Mouse (Mus musculus): ENCODE results near the gene Creb3l4. TPM values are rescaled to one million over a fixed set of nuclear protein-coding genes. Genes with fewer than 3 reads are reported as not detected.

Creb3l4 gene
- polyA plus RNA-seq, 1 experiment from 2014 or later, result 3.9 TPM

DNA sequence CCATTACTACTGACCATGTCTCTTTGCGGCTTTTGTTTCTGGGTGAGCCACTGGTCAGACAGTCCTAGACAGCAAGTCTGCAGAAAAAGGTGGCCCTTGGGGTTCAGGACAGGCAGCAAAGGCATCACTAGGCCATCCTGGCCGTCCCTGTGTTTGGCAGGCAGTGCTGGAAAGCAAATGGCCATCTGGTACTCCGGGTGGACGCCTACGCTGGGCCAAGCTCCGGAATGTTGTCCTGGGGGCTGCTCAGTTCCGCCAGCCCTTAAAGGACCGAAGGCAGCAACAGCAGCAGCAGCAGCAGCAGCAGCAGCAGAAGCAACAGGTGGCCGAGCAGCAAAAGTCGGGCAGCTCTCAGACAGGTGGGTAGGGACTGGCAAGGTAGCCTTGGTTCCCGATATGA is 32.0 kb upstream of the Creb3l4 start:
- Histone ChIP-seq H3K27me3 (no peaks in the 10 kb centered on the region), H3K9me3 (no peaks in the 10 kb centered on the region), H3K4me2 (replicated peaks) (no peak overlapping the region), H3K4me3 (no peak overlapping the region), H3K9ac (replicated peaks) (no peak overlapping the region), H3K4me1 (no peaks in the 10 kb centered on the region), H3K36me3 (peaks cover 80% of the 10 kb centered on the region), H3K27ac (replicated peaks) (no peak overlapping the region)
- no peak for ATAC-seq (ENCODE audit: low FRiP score, low read depth)
- WGBS, result 92% methylated on average over 11 of the region's 11 CpGs

DNA sequence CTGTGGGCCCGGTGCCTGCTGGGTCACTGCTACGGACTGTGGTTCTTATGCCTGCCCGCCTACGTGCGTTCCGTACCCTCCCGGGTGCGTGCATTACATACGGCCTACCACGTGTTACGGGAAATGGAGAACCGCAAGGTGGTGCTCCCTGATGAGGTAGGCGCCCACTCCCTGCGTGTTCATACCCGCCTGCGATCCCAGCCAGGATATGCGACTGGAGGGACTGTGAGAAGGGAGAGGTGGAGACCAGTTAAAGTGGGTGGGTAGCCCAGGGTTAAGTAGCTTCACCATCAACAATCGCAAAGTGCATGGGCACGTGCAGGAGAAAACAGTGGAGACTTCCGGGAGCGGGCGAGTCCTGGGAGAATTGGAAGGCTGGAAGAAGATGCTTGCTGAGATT is 30.5 kb upstream of the Creb3l4 start:
- Histone ChIP-seq H3K4me1 (no peaks in the 10 kb centered on the region), H3K27me3 (no peaks in the 10 kb centered on the region), H3K9ac (replicated peaks) (no peak overlapping the region), H3K4me2 (replicated peaks) (no peak overlapping the region), H3K9me3 (no peaks in the 10 kb centered on the region), H3K27ac (replicated peaks) (no peak overlapping the region; the same call in 1 of the 2 replicates), H3K4me3 (no peak overlapping the region), H3K36me3 (peaks cover 67% of the 10 kb centered on the region)
- WGBS, result 92% methylated on average over 22 of the region's 22 CpGs
- no peak for ATAC-seq (ENCODE audit: low FRiP score, low read depth)

DNA sequence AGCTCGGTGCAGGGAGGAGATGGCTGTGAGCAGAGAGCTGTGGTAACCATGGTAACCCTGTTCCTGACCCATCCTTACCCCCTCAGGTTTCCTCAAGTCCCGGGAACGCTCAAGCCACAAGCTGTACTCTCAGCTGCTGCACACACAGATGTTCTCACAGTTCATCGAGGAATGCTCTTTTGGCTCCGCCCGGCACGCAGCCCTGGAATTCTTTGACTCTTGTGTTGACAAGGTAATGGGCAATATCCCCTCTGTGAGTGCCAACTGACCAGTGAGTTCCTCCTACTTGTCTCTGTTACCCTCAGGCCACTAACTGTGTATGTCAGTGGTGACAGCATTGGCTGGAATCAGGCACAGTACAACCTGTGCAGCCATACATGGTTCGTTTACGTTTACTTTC is 28.9 kb upstream of the Creb3l4 start:
- WGBS, result 75% methylated on average over 9 of the region's 9 CpGs
- ATAC-seq (ENCODE audit: low FRiP score, low read depth), result no peak
- H3K36me3 ChIP-seq, result peaks cover 51% of the 10 kb centered on the region

DNA sequence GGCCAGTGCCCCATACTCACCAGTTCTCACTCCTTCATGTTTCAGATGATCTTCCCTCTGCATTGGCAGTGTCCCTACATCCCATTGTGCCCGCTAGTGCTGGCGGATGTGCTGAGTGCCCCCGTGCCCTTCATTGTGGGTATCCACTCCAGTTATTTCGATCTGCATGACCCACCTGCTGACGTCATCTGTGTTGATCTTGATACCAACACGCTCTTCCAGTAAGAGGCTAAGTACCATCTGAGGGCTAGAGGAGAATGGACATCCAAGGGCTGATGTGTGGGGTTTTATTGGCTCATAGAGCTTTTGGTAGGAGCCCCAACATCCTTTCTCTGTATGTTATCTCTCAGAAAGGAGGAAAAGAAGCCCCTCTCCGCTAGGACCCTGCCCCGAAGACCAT is 27.5 kb upstream of the Creb3l4 start:
- no peak overlapping the region for H3K4me3 ChIP-seq
- H3K9me3 ChIP-seq, result no peaks in the 10 kb centered on the region
- no peak overlapping the region for H3K27ac ChIP-seq (replicated peaks)
- peaks cover 10% of the 10 kb centered on the region for H3K4me1 ChIP-seq
- ATAC-seq (ENCODE audit: low FRiP score, low read depth), result no peak
- WGBS, result 91% methylated on average over 8 of the region's 8 CpGs
- no peak overlapping the region for H3K4me2 ChIP-seq (replicated peaks)
- no peak overlapping the region for H3K9ac ChIP-seq (replicated peaks)
- no peaks in the 10 kb centered on the region for H3K27me3 ChIP-seq
- H3K36me3 ChIP-seq, result peaks cover 43% of the 10 kb centered on the region

More for the DNA sequence above, 28.9 kb upstream of the Creb3l4 start:
- Histone ChIP-seq H3K4me2 (replicated peaks) (no peak overlapping the region), H3K9me3 (no peaks in the 10 kb centered on the region), H3K4me3 (no peak overlapping the region), H3K9ac (replicated peaks) (no peak overlapping the region), H3K4me1 (no peaks in the 10 kb centered on the region), H3K27ac (replicated peaks) (no peak overlapping the region), H3K27me3 (no peaks in the 10 kb centered on the region)

DNA sequence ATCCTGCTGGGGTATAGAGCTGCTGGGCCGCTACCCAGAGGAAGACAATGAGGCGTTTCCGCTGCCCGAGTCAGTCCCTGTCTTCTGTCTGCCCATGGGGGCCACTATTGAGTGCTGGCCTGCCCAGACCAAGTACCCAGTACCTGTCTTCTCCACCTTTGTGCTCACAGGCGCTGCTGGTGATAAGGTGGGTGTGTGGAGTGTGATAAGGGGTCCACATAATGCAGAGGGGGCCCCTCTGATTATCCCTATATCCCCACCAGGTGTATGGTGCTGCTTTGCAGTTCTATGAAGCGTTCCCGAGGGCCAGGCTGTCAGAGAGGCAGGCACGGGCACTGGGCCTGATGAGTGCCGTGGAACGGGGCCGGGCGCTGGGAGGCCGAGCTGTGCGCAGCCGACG is 25.7 kb upstream of the Creb3l4 start:
- no peak overlapping the region for H3K4me3 ChIP-seq
- H3K27me3 ChIP-seq, result no peaks in the 10 kb centered on the region
- no peak overlapping the region for H3K9ac ChIP-seq (replicated peaks)
- H3K4me1 ChIP-seq, result peaks cover 14% of the 10 kb centered on the region
- no peak overlapping the region for H3K4me2 ChIP-seq (replicated peaks)
- ATAC-seq (ENCODE audit: low FRiP score, low read depth), result no peak
- WGBS, result 89% methylated on average over 16 of the region's 16 CpGs
- H3K27ac ChIP-seq (replicated peaks), result no peak overlapping the region
- peaks cover 34% of the 10 kb centered on the region for H3K36me3 ChIP-seq
- H3K9me3 ChIP-seq, result no peaks in the 10 kb centered on the region

DNA sequence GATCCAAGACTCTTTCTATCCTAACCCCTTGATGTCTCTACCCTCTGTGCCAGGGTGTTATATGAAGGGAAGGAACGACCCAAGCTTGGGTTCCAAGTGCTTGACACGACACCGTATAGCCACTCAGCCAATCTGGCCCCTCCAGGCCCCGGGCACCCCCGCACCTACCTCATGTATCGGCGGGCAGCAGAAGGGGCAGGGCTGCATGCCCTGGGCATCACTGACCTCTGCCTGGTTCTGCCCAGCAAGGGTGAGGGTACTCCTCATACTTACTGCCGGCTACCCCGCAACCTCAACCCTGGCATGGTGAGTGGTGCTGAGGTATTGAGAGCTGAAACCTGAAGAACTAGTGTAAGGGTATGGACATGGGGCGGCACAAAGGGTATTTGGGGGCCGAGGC is 24.9 kb upstream of the Creb3l4 start:
- H3K27ac ChIP-seq (replicated peaks), result no peak overlapping the region
- H3K9me3 ChIP-seq, result no peaks in the 10 kb centered on the region
- no peak overlapping the region for H3K4me2 ChIP-seq (replicated peaks)
- WGBS, result 96% methylated on average over 11 of the region's 11 CpGs
- ATAC-seq (ENCODE audit: low FRiP score, low read depth), result no peak
- H3K36me3 ChIP-seq, result peaks cover 34% of the 10 kb centered on the region
- H3K9ac ChIP-seq (replicated peaks), result no peak overlapping the region
- H3K27me3 ChIP-seq, result no peaks in the 10 kb centered on the region
- H3K4me1 ChIP-seq, result peaks cover 14% of the 10 kb centered on the region
- no peak overlapping the region for H3K4me3 ChIP-seq

DNA sequence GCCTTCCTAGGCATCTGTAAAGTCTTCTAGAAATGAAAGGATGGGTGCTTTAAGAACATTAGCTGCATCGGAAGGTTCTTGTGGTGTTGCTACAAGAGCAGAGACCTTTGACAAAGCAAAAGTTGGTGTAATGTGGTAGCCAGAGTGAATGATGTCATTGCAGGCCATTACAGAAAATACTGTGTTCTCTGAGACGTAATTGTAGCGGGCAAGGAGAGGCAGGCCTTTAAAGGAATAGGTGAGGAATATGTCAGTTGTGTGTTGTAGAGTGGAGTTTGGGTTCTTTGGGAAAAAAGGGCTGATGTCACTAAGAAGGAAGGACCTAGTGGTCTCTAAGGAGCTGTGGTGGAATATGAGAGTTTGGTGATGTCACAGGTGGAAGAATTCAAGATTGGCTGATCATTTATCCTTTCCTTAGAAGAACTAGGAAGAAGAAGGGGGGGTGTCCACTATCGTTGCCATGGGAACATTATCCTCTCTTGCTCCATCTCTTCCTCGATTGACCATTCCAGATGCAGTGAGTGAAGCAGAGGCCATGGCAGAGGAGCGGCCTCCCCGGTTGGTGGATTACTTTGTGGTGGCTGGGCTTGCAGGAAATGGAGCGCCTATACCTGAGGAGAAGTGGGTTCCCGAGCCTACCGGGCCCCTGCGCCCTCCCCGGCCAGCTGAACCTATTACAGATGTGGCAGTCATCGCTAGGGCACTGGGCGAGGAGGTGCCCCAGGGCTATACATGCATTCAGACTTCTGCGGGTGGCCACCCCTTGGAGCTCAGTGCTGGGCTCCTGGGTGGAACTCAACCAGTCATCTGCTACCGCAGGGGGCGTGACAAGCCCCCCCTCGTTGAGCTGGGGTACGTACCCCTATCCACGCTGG is 23.8 kb upstream of the Creb3l4 start:
- Histone ChIP-seq H3K27me3 (no peaks in the 10 kb centered on the region), H3K9ac (replicated peaks) (no peak overlapping the region; the same call in 1 of the 2 replicates), H3K4me3 (no peak overlapping the region), H3K27ac (replicated peaks) (no peak overlapping the region), H3K36me3 (peaks cover 34% of the 10 kb centered on the region), H3K4me1 (peaks cover 14% of the 10 kb centered on the region), H3K9me3 (no peaks in the 10 kb centered on the region), H3K4me2 (replicated peaks) (peak overlapping the region; percentile 92; the same call in 1 of the 2 replicates)
- WGBS, result 87% methylated on average over 20 of the region's 20 CpGs
- no peak for ATAC-seq (ENCODE audit: low FRiP score, low read depth)

DNA sequence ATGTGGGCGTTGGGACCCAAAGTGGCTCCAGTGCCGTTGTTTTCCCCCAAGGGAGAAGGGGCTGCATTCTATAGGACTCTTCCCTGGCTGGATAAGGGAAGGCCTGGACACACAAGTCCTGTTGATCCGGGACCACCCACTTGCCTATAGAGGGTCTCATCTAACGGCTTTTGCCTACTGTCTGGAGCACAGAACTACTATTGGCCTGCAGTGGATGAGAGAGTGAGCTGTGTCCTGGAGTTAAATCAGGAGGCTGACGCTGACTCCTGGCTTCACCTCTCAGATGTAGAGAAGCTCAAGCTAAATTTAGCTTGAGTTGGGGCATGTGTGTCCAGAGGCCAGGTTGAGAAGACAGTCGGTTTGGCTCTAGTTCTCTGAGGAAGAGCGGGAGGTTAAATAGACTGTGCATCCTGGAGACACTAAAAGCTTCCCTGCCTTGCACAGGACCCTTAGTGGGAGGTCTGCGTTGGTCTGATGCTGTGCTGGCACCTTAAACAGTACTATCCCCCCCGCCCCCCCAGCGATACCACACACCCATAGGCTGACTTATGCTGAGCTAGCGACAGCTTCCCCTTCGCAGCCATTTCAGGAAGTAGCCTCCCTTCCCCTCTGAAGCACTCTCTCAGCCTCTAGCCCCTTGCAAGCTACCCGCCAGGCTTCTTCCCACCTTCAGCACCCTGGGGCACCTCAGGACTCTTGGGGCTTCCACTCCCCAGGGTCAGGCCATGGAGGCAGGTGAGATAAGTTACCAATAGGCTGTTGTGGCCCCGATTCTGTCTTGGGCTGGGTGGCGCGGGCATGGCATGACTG is 22.8 kb upstream of the Creb3l4 start:
- Histone ChIP-seq H3K4me2 (replicated peaks) (peak overlapping the region; percentile 92), H3K9me3 (no peaks in the 10 kb centered on the region), H3K36me3 (peaks cover 41% of the 10 kb centered on the region), H3K9ac (replicated peaks) (peak overlapping the region; percentile 92), H3K27me3 (no peaks in the 10 kb centered on the region), H3K4me3 (peak overlapping the region; percentile 96), H3K27ac (replicated peaks) (peak overlapping the region; percentile 94), H3K4me1 (peaks cover 14% of the 10 kb centered on the region)
- ATAC-seq (ENCODE audit: low FRiP score, low read depth), result peak; percentile 47
- WGBS, result 26% methylated on average over 16 of the region's 16 CpGs

DNA sequence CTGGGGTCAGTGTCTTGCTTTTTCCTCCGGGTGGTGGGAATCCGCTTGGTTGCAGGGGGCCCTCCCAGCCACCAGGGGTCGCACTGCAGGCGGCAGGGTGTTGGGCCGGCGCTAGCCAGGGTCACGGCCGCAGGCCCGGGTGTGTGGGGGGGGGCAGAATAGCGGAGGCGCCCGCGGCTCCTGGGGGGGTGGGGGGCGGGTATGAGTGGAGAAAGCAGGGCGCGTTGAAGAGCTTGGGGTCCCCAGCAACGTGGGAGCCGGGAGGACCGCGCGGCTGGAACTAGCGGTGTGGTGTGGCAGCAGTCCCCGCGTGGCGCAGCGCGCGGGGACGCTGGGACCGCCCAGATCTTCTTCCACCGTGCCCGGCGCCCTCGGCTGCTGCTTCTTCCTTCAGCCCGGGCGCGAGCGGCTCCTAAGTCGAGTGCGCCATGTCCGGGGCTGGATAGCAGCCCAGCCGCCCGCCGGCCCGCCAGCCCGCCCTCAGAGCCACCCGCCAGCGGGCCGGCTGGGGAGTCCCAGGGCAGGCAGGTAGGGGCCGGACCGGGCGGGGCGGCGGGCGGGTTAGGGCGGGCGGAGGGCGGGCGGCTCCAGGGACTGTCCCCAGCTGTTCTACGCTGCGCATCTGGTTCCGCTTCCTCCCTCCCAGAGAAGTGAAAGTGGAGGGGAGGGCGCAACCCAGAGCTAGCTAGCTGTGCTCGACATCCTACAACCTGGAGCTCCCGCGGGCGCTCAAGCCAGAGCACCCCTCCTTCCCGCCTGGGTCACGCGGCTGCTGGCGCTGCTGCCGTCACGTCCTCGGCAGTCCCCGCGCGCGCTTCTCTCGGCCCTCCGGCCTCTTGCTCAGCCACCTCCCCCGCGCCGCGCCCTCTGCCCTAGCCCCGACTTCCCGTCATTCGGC is 22.0 kb upstream of the Creb3l4 start, which contains the start of gene Dennd4b:
Gene Dennd4b (plus strand): TSS at position 152 of the 898 bp plus-strand sequence.
- Histone ChIP-seq H3K27ac (replicated peaks) (peak within 1 kb of the TSS; percentile 94), H3K9me3 (no peaks in the 10 kb centered on the region), H3K36me3 (peaks cover 41% of the 10 kb centered on the region), H3K9ac (replicated peaks) (peak within 1 kb of the TSS; percentile 92), H3K4me1 (peaks cover 14% of the 10 kb centered on the region), H3K4me2 (replicated peaks) (peak within 1 kb of the TSS; percentile 92), H3K4me3 (peak within 1 kb of the TSS; percentile 96), H3K27me3 (no peaks in the 10 kb centered on the region)
- peak; percentile 80 for ATAC-seq (ENCODE audit: low FRiP score, low read depth)
- under 1% methylated on average over 83 of the region's 87 CpGs for WGBS

DNA sequence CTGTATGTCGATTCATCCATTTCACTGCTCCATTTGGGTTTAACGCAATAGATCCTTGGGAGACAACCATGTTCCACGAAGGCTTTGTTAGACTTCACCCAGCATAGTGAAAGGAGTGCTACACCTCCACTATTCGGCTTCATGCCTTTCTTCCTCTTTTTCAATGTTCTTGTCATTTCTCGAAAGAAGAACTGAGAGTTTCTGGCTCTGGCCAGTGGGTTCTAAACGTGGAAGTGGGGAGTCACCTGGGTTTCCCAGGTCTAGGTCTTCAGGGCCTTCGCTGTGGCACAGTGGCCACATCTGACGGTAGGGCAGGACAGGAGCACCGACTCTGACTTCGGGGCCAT is 21.3 kb upstream of the Creb3l4 start:
- no peak for ATAC-seq (ENCODE audit: low FRiP score, low read depth)
- no peaks in the 10 kb centered on the region for H3K9me3 ChIP-seq
- H3K4me1 ChIP-seq, result peaks cover 14% of the 10 kb centered on the region
- 34% methylated on average over 10 of the region's 10 CpGs for WGBS
- peaks cover 47% of the 10 kb centered on the region for H3K36me3 ChIP-seq
- H3K27ac ChIP-seq (replicated peaks), result peak overlapping the region; percentile 94
- peak overlapping the region; percentile 96 for H3K4me3 ChIP-seq
- peak overlapping the region; percentile 92; the same call in 1 of the 2 replicates for H3K9ac ChIP-seq (replicated peaks)
- no peaks in the 10 kb centered on the region for H3K27me3 ChIP-seq
- H3K4me2 ChIP-seq (replicated peaks), result peak overlapping the region; percentile 92

DNA sequence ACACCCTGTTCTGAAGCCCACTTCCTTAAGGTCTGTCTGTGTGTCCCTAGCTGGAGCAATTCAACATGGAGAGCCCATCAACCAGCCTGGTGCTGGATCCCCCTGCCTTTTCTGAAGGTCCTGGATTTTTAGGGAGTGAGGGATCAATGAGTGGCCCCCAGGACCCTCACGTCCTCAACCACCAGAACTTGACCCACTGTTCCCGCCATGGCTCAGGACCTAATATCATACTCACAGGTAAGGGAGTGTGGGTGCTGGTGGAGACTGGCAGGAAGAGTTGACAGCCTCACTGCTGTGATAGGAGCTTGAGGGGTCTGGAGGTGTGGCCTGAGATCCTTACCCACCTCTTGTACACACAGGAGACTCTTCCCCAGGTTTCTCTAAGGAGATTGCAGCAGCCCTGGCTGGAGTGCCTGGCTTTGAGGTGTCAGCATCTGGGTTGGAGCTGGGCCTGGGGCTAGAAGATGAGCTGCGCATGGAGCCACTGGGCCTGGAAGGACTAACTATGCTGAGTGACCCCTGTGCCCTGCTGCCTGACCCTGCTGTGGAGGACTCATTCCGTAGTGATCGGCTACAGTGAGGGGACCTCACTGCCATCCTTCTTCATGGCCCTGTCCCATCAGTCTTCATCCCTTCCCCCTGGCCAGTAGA is 19.9 kb upstream of the Creb3l4 start:
- Histone ChIP-seq H3K4me3 (no peak overlapping the region), H3K27ac (replicated peaks) (no peak overlapping the region), H3K4me2 (replicated peaks) (no peak overlapping the region), H3K9ac (replicated peaks) (0 out of 2 replicates have a peak overlapping the region, but pooled peaks have one; percentile 5), H3K27me3 (no peaks in the 10 kb centered on the region), H3K4me1 (peaks cover 14% of the 10 kb centered on the region), H3K9me3 (no peaks in the 10 kb centered on the region), H3K36me3 (peaks cover 60% of the 10 kb centered on the region)
- no peak for ATAC-seq (ENCODE audit: low FRiP score, low read depth)
- 93% methylated on average over 5 of the region's 5 CpGs for WGBS

Measured in midbrain, embryonic 12.5 days (tissue).